Mouse (Mus musculus) hindbrain, embryonic 12.5 days (tissue): ENCODE measurements around the gene Apbb1. TPM values are rescaled to one million over a fixed set of nuclear protein-coding genes. Genes with fewer than 3 reads are reported as not detected.

ENCODE experiments used
- ATAC-seq: fragments of 200-750 bp; cut with Nextera tagmentation; 2 replicates; pipeline ENCODE4 v1.8.0; 2017; ENCODE audit warnings: moderate TSS enrichment; ENCODE audit not compliant: low FRiP score
- H3K27ac ChIP-seq: fragments of 300-500 bp; sonication (generic); 2 replicates; pipeline ENCODE4 v1.5.1; 2016; ENCODE audit warnings: mild to moderate bottlenecking
- H3K27me3 ChIP-seq: fragments of 300-500 bp; sonication (generic); 2 replicates; pipeline ENCODE4 v1.6.1; 2016; ENCODE audit warnings: mild to moderate bottlenecking
- H3K36me3 ChIP-seq: fragments of 300-500 bp; sonication (generic); 2 replicates; pipeline ENCODE4 v1.6.1; 2016; ENCODE audit warnings: mild to moderate bottlenecking
- H3K4me1 ChIP-seq: fragments of 300-500 bp; sonication (generic); 2 replicates; pipeline ENCODE4 v1.6.1; 2016
- H3K4me2 ChIP-seq: fragments of 300-500 bp; sonication (generic); replicated peaks from 2 replicates; pipeline ENCODE4 v1.6.1; 2016; ENCODE audit warnings: mild to moderate bottlenecking
- H3K4me3 ChIP-seq: fragments of 300-500 bp; sonication (generic); 2 replicates; pipeline ENCODE4 v1.5.1; 2016; ENCODE audit warnings: mild to moderate bottlenecking
- H3K9ac ChIP-seq: fragments of 300-500 bp; sonication (generic); 2 replicates; pipeline ENCODE4 v1.6.1; 2016; ENCODE audit warnings: mild to moderate bottlenecking, moderate library complexity
- H3K9me3 ChIP-seq: fragments of 300-500 bp; sonication (generic); replicated peaks from 2 replicates; pipeline ENCODE4 v1.6.1; 2016; ENCODE audit warnings: mild to moderate bottlenecking
- WGBS: fragments of 180-500 bp; shearing (Covaris S2); methylation state at CpG from one replicate; pipeline ENCODE4 v1.1.7; 2016; 5-methylcytosine and 5-hydroxymethylcytosine counted together
- polyA plus RNA-seq: library from polyadenylated mRNA; unstranded; fragments of >200 nt; fragmentation: Nextera tagmentation; extraction: Ambion mirVana; gene quantifications from 2 replicates; pipeline ENCODE4 v1.2.1, GENCODE M21; 2016

Gene Apbb1
- polyA plus RNA-seq, result 165 and 170 TPM in 2 replicates

- H3K4me1 ChIP-seq, result peaks cover 29% of the 10 kb centered on the region
- WGBS, result 1% methylated on average over 37 of the region's 54 CpGs
- peak within 1 kb of the TSS; percentile 67 for H3K4me2 ChIP-seq
- peak within 1 kb of the TSS; percentile 77 for H3K4me3 ChIP-seq
- ATAC-seq, result peak; percentile 95
- H3K9ac ChIP-seq, result peak within 1 kb of the TSS; percentile 92
- no peaks in the 10 kb centered on the region for H3K27me3 ChIP-seq
- no peaks in the 10 kb centered on the region for H3K36me3 ChIP-seq
- H3K9me3 ChIP-seq, result no peaks in the 10 kb centered on the region
- peak within 1 kb of the TSS; percentile 97 for H3K27ac ChIP-seq
Measured at GRCm38 (mm10) chr7:105581094-105581703, at the start of gene Apbb1. TSS of gene Apbb1 (minus strand) at chr7:105581653.

GRCm38 (mm10) chr7:105628633-105629032 lies 47.2 kb upstream of the Apbb1 start:
- Histone ChIP-seq H3K4me3 (no peak overlapping the region), H3K4me1 (peaks cover 25% of the 10 kb centered on the region), H3K9me3 (no peaks in the 10 kb centered on the region), H3K27me3 (no peaks in the 10 kb centered on the region), H3K27ac (peak overlapping the region; percentile 71), H3K36me3 (peaks cover 18% of the 10 kb centered on the region), H3K9ac (no peak overlapping the region), H3K4me2 (no peak overlapping the region)
- WGBS, result 24% methylated on average over 3 of the region's 3 CpGs
- ATAC-seq, result peak; percentile 49; the same call in 1 of the 2 replicates

- 76% methylated on average over 6 of the region's 6 CpGs for WGBS
- H3K36me3 ChIP-seq, result peaks cover 50% of the 10 kb centered on the region
- no peak for ATAC-seq
- peaks cover 13% of the 10 kb centered on the region for H3K4me1 ChIP-seq
- H3K27ac ChIP-seq, result no peak overlapping the region
- no peak overlapping the region for H3K9ac ChIP-seq
- H3K9me3 ChIP-seq, result no peaks in the 10 kb centered on the region
- no peak overlapping the region for H3K4me2 ChIP-seq
- H3K27me3 ChIP-seq, result no peaks in the 10 kb centered on the region
- H3K4me3 ChIP-seq, result no peak overlapping the region
Measured at GRCm38 (mm10) chr7:105625397-105625796, 43.9 kb upstream of the Apbb1 start.

GRCm38 (mm10) chr7:105621646-105622292 lies 40.3 kb upstream of the Apbb1 start:
- WGBS, result 79% methylated on average over 8 of the region's 8 CpGs
- Histone ChIP-seq H3K4me2 (no peak overlapping the region), H3K4me1 (no peaks in the 10 kb centered on the region), H3K9me3 (no peaks in the 10 kb centered on the region), H3K36me3 (peaks cover 86% of the 10 kb centered on the region), H3K27ac (no peak overlapping the region), H3K9ac (no peak overlapping the region), H3K27me3 (no peaks in the 10 kb centered on the region), H3K4me3 (no peak overlapping the region)
- ATAC-seq, result no peak

GRCm38 (mm10) chr7:105621053-105621452 lies 39.6 kb upstream of the Apbb1 start:
- peaks cover 93% of the 10 kb centered on the region for H3K36me3 ChIP-seq
- H3K27me3 ChIP-seq, result no peaks in the 10 kb centered on the region
- 80% methylated on average over 4 of the region's 4 CpGs for WGBS
- no peak overlapping the region for H3K4me2 ChIP-seq
- ATAC-seq, result no peak
- no peak overlapping the region for H3K9ac ChIP-seq
- no peak overlapping the region for H3K4me3 ChIP-seq
- no peaks in the 10 kb centered on the region for H3K9me3 ChIP-seq
- H3K4me1 ChIP-seq, result no peaks in the 10 kb centered on the region
- H3K27ac ChIP-seq, result no peak overlapping the region

- ATAC-seq, result no peak
Measured at GRCm38 (mm10) chr7:105619701-105620100, 38.2 kb upstream of the Apbb1 start.

GRCm38 (mm10) chr7:105617810-105618209 lies 36.4 kb upstream of the Apbb1 start:
- Histone ChIP-seq H3K27me3 (no peaks in the 10 kb centered on the region), H3K36me3 (peaks cover 99% of the 10 kb centered on the region), H3K27ac (no peak overlapping the region), H3K4me3 (no peak overlapping the region), H3K9ac (no peak overlapping the region), H3K4me1 (no peaks in the 10 kb centered on the region), H3K4me2 (no peak overlapping the region), H3K9me3 (no peaks in the 10 kb centered on the region)
- ATAC-seq, result no peak
- 95% methylated on average over 22 of the region's 22 CpGs for WGBS

More at GRCm38 (mm10) chr7:105619701-105620100, 38.2 kb upstream of the Apbb1 start:
- H3K9ac ChIP-seq, result no peak overlapping the region
- 83% methylated on average over 3 of the region's 3 CpGs for WGBS
- H3K4me1 ChIP-seq, result no peaks in the 10 kb centered on the region
- no peak overlapping the region for H3K4me2 ChIP-seq
- H3K4me3 ChIP-seq, result no peak overlapping the region
- no peaks in the 10 kb centered on the region for H3K27me3 ChIP-seq
- H3K9me3 ChIP-seq, result no peaks in the 10 kb centered on the region
- peaks cover 99% of the 10 kb centered on the region for H3K36me3 ChIP-seq
- H3K27ac ChIP-seq, result no peak overlapping the region

- H3K36me3 ChIP-seq, result peaks cover 100% of the 10 kb centered on the region
- ATAC-seq, result no peak
- no peaks in the 10 kb centered on the region for H3K9me3 ChIP-seq
- H3K4me1 ChIP-seq, result no peaks in the 10 kb centered on the region
- H3K27ac ChIP-seq, result no peak overlapping the region
- H3K4me2 ChIP-seq, result no peak overlapping the region
- whole genome bisulfite sequencing, result 94% methylated on average over 6 of the region's 6 CpGs
- H3K4me3 ChIP-seq, result no peak overlapping the region
- H3K9ac ChIP-seq, result no peak overlapping the region
- no peaks in the 10 kb centered on the region for H3K27me3 ChIP-seq
Measured at GRCm38 (mm10) chr7:105616561-105616960, 35.1 kb upstream of the Apbb1 start.

- Histone ChIP-seq H3K4me1 (no peaks in the 10 kb centered on the region), H3K9ac (no peak overlapping the region), H3K9me3 (no peaks in the 10 kb centered on the region), H3K36me3 (peaks cover 100% of the 10 kb centered on the region), H3K4me3 (no peak overlapping the region), H3K27ac (no peak overlapping the region), H3K27me3 (no peaks in the 10 kb centered on the region), H3K4me2 (no peak overlapping the region)
- no peak for ATAC-seq
- 79% methylated on average over 1 of the region's 1 CpGs for WGBS
Measured at GRCm38 (mm10) chr7:105615720-105616119, 34.3 kb upstream of the Apbb1 start.

GRCm38 (mm10) chr7:105614400-105614799 lies 32.9 kb upstream of the Apbb1 start:
- H3K36me3 ChIP-seq, result peaks cover 99% of the 10 kb centered on the region
- 84% methylated on average over 1 of the region's 1 CpGs for WGBS
- no peak for ATAC-seq

GRCm38 (mm10) chr7:105611767-105612166 lies 30.3 kb upstream of the Apbb1 start:
- Histone ChIP-seq H3K9me3 (no peaks in the 10 kb centered on the region), H3K36me3 (peaks cover 73% of the 10 kb centered on the region), H3K9ac (no peak overlapping the region), H3K27ac (no peak overlapping the region), H3K4me1 (no peaks in the 10 kb centered on the region), H3K27me3 (no peaks in the 10 kb centered on the region), H3K4me2 (no peak overlapping the region), H3K4me3 (no peak overlapping the region)
- ATAC-seq, result no peak
- 96% methylated on average over 1 of the region's 1 CpGs for WGBS

More at GRCm38 (mm10) chr7:105614400-105614799, 32.9 kb upstream of the Apbb1 start:
- no peak overlapping the region for H3K4me2 ChIP-seq
- no peaks in the 10 kb centered on the region for H3K27me3 ChIP-seq
- H3K9ac ChIP-seq, result no peak overlapping the region
- H3K27ac ChIP-seq, result no peak overlapping the region
- no peak overlapping the region for H3K4me3 ChIP-seq
- no peaks in the 10 kb centered on the region for H3K4me1 ChIP-seq
- no peaks in the 10 kb centered on the region for H3K9me3 ChIP-seq

GRCm38 (mm10) chr7:105608467-105608866 lies 27.0 kb upstream of the Apbb1 start:
- Histone ChIP-seq H3K9ac (no peak overlapping the region), H3K27me3 (no peaks in the 10 kb centered on the region), H3K4me1 (no peaks in the 10 kb centered on the region), H3K4me3 (no peak overlapping the region), H3K36me3 (peaks cover 40% of the 10 kb centered on the region), H3K4me2 (no peak overlapping the region), H3K9me3 (no peaks in the 10 kb centered on the region), H3K27ac (no peak overlapping the region)
- no peak for ATAC-seq
- WGBS, result 85% methylated on average over 3 of the region's 3 CpGs
